Mouse (Mus musculus) ES-Bruce4 (cell line): Measurements from ENCODE around the gene Icam1.

ENCODE experiments used
- CTCF ChIP-seq: IDR thresholded peaks from one replicate; pipeline ENCODE4 v1.8.1; 2011; ENCODE audit warnings: low read depth, low read length
- EP300 ChIP-seq: IDR thresholded peaks from 2 replicates; pipeline ENCODE4 v1.6.1; 2011; ENCODE audit warnings: low read depth, low read length; ENCODE audit not compliant: insufficient read depth
- POLR2A ChIP-seq: IDR thresholded peaks from one replicate; pipeline ENCODE4 v1.8.1; 2011; ENCODE audit warnings: low read length; ENCODE audit not compliant: insufficient read depth

- TF ChIP-seq POLR2A (no peak), EP300 (no peak), CTCF (no peak)
These were observed 11.1 kb downstream of the Icam1 start for GRCm38 (mm10) chr9:21026849-21027248.
